Mouse (Mus musculus) kidney, postnatal 36 days (tissue): Measurements from ENCODE around the gene Rfx4.
A peak's percentile ranks its signal among the peaks of the same experiment; 100 is the strongest.

Source experiments
- DNase-seq, 2 experiments: peaks; one replicate each; pipeline ENCODE4 v3.0.0; 2021 to 2022; ENCODE audit warnings: mixed read lengths in 2 of 2

Rfx4 gene

GRCm38 (mm10) chr10:84913148-84913547 is 157.3 kb downstream of the Rfx4 start:
- DNase-seq, result no peak

- no peak for DNase-seq
Measured at GRCm38 (mm10) chr10:84915476-84915875, 159.6 kb downstream of the Rfx4 start.

- peak; percentile 97 to 98 for DNase-seq
Measured at GRCm38 (mm10) chr10:84916810-84917730, 161.2 kb downstream of the Rfx4 start, which contains the start of gene Ric8b. Gene Ric8b, plus strand, starts transcription at chr10:84917616.

- DNase-seq, result peak in 1 of 2 experiments; percentile 29
Measured at GRCm38 (mm10) chr10:84917731-84918095, 161.9 kb downstream of the Rfx4 start.

- DNase-seq, result no peak
Measured at GRCm38 (mm10) chr10:84926336-84926735, 170.5 kb downstream of the Rfx4 start.

GRCm38 (mm10) chr10:84926885-84927284 is 171.0 kb downstream of the Rfx4 start:
- no peak for DNase-seq

- no peak for DNase-seq
Measured at GRCm38 (mm10) chr10:84928465-84928864, 172.6 kb downstream of the Rfx4 start.

- no peak for DNase-seq
Measured at GRCm38 (mm10) chr10:84935553-84936209, 179.8 kb downstream of the Rfx4 start.

- DNase-seq, result no peak
Measured at GRCm38 (mm10) chr10:84936832-84937515, 181.1 kb downstream of the Rfx4 start.

GRCm38 (mm10) chr10:84938094-84938820 is 182.4 kb downstream of the Rfx4 start:
- DNase-seq, result no peak

GRCm38 (mm10) chr10:84938886-84939285 is 183.0 kb downstream of the Rfx4 start:
- DNase-seq, result no peak

- no peak for DNase-seq
Measured at GRCm38 (mm10) chr10:84940356-84940755, 184.5 kb downstream of the Rfx4 start.

GRCm38 (mm10) chr10:84945692-84946091 is 189.8 kb downstream of the Rfx4 start:
- DNase-seq, result no peak

- DNase-seq, result no peak
Measured at GRCm38 (mm10) chr10:84948970-84949683, 193.3 kb downstream of the Rfx4 start.

GRCm38 (mm10) chr10:84949684-84950010 is 193.8 kb downstream of the Rfx4 start:
- DNase-seq, result no peak

GRCm38 (mm10) chr10:84950384-84950783 is 194.5 kb downstream of the Rfx4 start:
- no peak for DNase-seq

- no peak for DNase-seq
Measured at GRCm38 (mm10) chr10:84954236-84954635, 198.4 kb downstream of the Rfx4 start.
